Mouse (Mus musculus) left cerebral cortex, postnatal 25 days (tissue): ENCODE measurements around the gene Dnah8. TPM values are rescaled to one million over a fixed set of nuclear protein-coding genes. Genes with fewer than 3 reads are reported as not detected.

Experiments
- DNase-seq, 2 experiments: peaks; one replicate each; pipeline ENCODE4 v3.0.0; 2022; ENCODE audit warnings: low spot score in 2 of 2, mixed read lengths in 1 of 2
- intact Hi-C: fragments of 180-260 bp; cut with DNase I; formaldehyde crosslinking; loops from one replicate; pipeline ENCODE4 v1.15.1; 2025
- total RNA-seq, 2 experiments: library from RNA; stranded (reverse); gene quantifications; 2 replicates each; pipeline ENCODE4 v1.2.3; 2021

Dnah8 gene
- total RNA-seq, 2 experiments from 2014 or later = 0.73 to 0.89 TPM

- intact Hi-C loops = no loop called here
- DNase-seq = peak in 1 of 2 experiments; percentile 40
Observed at GRCm38 (mm10) chr17:30848804-30849203, 224.7 kb downstream of the Dnah8 start.

GRCm38 (mm10) chr17:30849813-30850212 is 225.7 kb downstream of the Dnah8 start:
- intact Hi-C loops = no loop called here
- no peak for DNase-seq

GRCm38 (mm10) chr17:30852345-30852744 is 228.2 kb downstream of the Dnah8 start:
- intact Hi-C loops = no loop called here
- no peak for DNase-seq

GRCm38 (mm10) chr17:30857347-30857746 is 233.2 kb downstream of the Dnah8 start:
- no peak for DNase-seq
- intact Hi-C loops = no loop called here

GRCm38 (mm10) chr17:30858586-30859259 is 234.6 kb downstream of the Dnah8 start:
- DNase-seq = no peak
- intact Hi-C loops = no loop called here

GRCm38 (mm10) chr17:30859989-30860585 is 235.9 kb downstream of the Dnah8 start:
- intact Hi-C loops = no loop called here
- no peak for DNase-seq

GRCm38 (mm10) chr17:30860606-30861005 is 236.5 kb downstream of the Dnah8 start:
- DNase-seq = no peak
- intact Hi-C loops = no loop called here

- peak in 1 of 2 experiments; percentile 51 for DNase-seq
- intact Hi-C loops = no loop called here
Observed at GRCm38 (mm10) chr17:30866281-30866680, 242.1 kb downstream of the Dnah8 start.

GRCm38 (mm10) chr17:30866966-30867365 is 242.8 kb downstream of the Dnah8 start:
- peak in 1 of 2 experiments; percentile 42 for DNase-seq

GRCm38 (mm10) chr17:30871040-30871439 is 246.9 kb downstream of the Dnah8 start:
- intact Hi-C loops = no loop called here

More at GRCm38 (mm10) chr17:30866966-30867365, 242.8 kb downstream of the Dnah8 start:
- intact Hi-C loops = no loop called here

GRCm38 (mm10) chr17:30874276-30874675 is 250.1 kb downstream of the Dnah8 start:
- intact Hi-C loops = no loop called here
- no peak for DNase-seq

More at GRCm38 (mm10) chr17:30871040-30871439, 246.9 kb downstream of the Dnah8 start:
- no peak for DNase-seq

GRCm38 (mm10) chr17:30877456-30877855 is 253.3 kb downstream of the Dnah8 start:
- DNase-seq = no peak
- intact Hi-C loops = no loop called here

- no peak for DNase-seq
- intact Hi-C loops = no loop called here
Observed at GRCm38 (mm10) chr17:30878626-30879025, 254.5 kb downstream of the Dnah8 start.

- no peak for DNase-seq
- intact Hi-C loops = loop anchor here (5.0 kb wide), 1 partner anchor 508 kb away; no protein-coding TSS in a partner anchor
Observed at GRCm38 (mm10) chr17:30880391-30880790, 256.2 kb downstream of the Dnah8 start.

GRCm38 (mm10) chr17:30881001-30881400 is 256.8 kb downstream of the Dnah8 start:
- intact Hi-C loops = loop anchor here (5.0 kb wide), 1 partner anchor 509 kb away; no protein-coding TSS in a partner anchor
- no peak for DNase-seq

- intact Hi-C loops = loop anchor here (5.0 kb wide), 1 partner anchor 510 kb away; no protein-coding TSS in a partner anchor
- DNase-seq = no peak
Observed at GRCm38 (mm10) chr17:30882206-30882605, 258.1 kb downstream of the Dnah8 start.

- intact Hi-C loops = loop anchor here (5.0 kb wide), 1 partner anchor 511 kb away; no protein-coding TSS in a partner anchor
- DNase-seq = no peak
Observed at GRCm38 (mm10) chr17:30883534-30883933, 259.4 kb downstream of the Dnah8 start.

GRCm38 (mm10) chr17:30892086-30892485 is 267.9 kb downstream of the Dnah8 start:
- intact Hi-C loops = no loop called here
- DNase-seq = no peak

GRCm38 (mm10) chr17:30892730-30893129 is 268.6 kb downstream of the Dnah8 start:
- intact Hi-C loops = no loop called here
- DNase-seq = no peak

GRCm38 (mm10) chr17:30897075-30897474 is 272.9 kb downstream of the Dnah8 start:
- intact Hi-C loops = no loop called here
- DNase-seq = no peak

GRCm38 (mm10) chr17:30901627-30902026 is 277.5 kb downstream of the Dnah8 start, which contains the start of gene Glp1r:
Glp1r (plus strand) TSS chr17:30901817.
- intact Hi-C loops = no loop called here
- DNase-seq = no peak
